Mouse (Mus musculus) limb, embryonic 13.5 days (tissue): ENCODE measurements around the gene Ube2e1. TPM values are rescaled to one million over a fixed set of nuclear protein-coding genes. Genes with fewer than 3 reads are reported as not detected.
A peak's percentile ranks its signal among the peaks of the same experiment; 100 is the strongest.
"Not testable (repeated sequence)": the region's sequence is repeated elsewhere in the genome, so short reads cannot be mapped to it uniquely, and the experiment has no call there.

Experiments
- ATAC-seq: fragments of 200-750 bp; cut with Nextera tagmentation; 2 replicates; pipeline ENCODE4 v1.8.0; 2017; ENCODE audit warnings: low read depth, moderate number of reproducible peaks, moderate TSS enrichment; ENCODE audit not compliant: low FRiP score
- H3K27ac ChIP-seq: fragments of 300-500 bp; sonication (generic); 2 replicates; pipeline ENCODE4 v1.5.1; 2015; ENCODE audit warnings: inconsistent platforms, mild to moderate bottlenecking, moderate library complexity
- H3K27me3 ChIP-seq: fragments of 300-500 bp; sonication (generic); 2 replicates; pipeline ENCODE4 v1.6.1; 2015; ENCODE audit warnings: mild to moderate bottlenecking, inconsistent platforms
- H3K36me3 ChIP-seq: fragments of 300-500 bp; sonication (generic); 2 replicates; pipeline ENCODE4 v1.6.1; 2015; ENCODE audit warnings: inconsistent platforms, mild to moderate bottlenecking, moderate library complexity
- H3K4me1 ChIP-seq: fragments of 300-500 bp; sonication (generic); 2 replicates; pipeline ENCODE4 v1.6.1; 2015; ENCODE audit warnings: inconsistent platforms
- H3K4me2 ChIP-seq: fragments of 300-500 bp; sonication (generic); replicated peaks from 2 replicates; pipeline ENCODE4 v1.6.1; 2015; ENCODE audit warnings: inconsistent platforms, mild to moderate bottlenecking, moderate library complexity
- H3K4me3 ChIP-seq: fragments of 300-500 bp; sonication (generic); 2 replicates; pipeline ENCODE4 v1.5.1; 2015; ENCODE audit warnings: moderate library complexity, mild to moderate bottlenecking, inconsistent platforms
- H3K9ac ChIP-seq: fragments of 300-500 bp; sonication (generic); 2 replicates; pipeline ENCODE4 v1.6.1; 2015; ENCODE audit warnings: mild to moderate bottlenecking, inconsistent platforms
- H3K9me3 ChIP-seq: fragments of 300-500 bp; sonication (generic); 2 replicates; pipeline ENCODE4 v1.6.1; 2016; ENCODE audit warnings: inconsistent platforms
- WGBS: fragments of 180-500 bp; shearing (Covaris S2); methylation state at CpG from one replicate; pipeline ENCODE4 v1.1.7; 2015; 5-methylcytosine and 5-hydroxymethylcytosine counted together
- polyA plus RNA-seq: library from polyadenylated mRNA; unstranded; fragments of >200 nt; fragmentation: Nextera tagmentation; extraction: Ambion mirVana; gene quantifications from 2 replicates; pipeline ENCODE4 v1.2.1, GENCODE M21; 2015

The Ube2e1 gene
- polyA plus RNA-seq, 1 experiment from 2014 or later = 159 TPM

DNA sequence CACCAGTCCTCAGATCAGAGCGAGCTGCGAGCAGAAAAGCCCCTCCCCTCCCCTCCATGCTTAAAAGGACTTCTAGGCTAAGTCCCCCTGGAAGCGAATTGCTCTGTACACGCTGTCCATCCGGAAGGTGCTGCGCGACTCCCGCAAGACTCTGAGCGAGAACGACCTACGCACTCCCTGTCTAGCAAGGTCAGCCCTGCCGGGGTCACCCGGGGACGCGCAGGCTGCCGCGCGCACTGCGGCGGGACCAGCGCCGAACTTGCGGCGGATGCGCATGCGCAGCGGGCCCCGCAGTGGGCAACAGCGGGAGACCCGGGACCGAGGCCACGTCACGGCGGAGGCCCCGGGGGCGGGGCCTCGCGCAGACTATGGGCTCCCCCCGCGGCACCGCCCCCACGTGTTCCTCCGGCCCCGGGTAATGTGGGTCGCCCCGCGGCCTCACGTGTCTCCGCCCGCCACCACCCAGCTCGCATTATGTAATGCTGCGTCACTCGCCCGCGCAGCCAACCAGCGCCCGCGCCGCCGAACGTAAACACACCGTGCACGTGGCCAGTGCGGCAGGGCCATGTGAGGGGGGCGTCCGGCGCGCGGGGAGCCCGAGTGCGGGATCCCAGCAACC is 93.4 kb downstream of the Ube2e1 start:
- H3K4me3 ChIP-seq = peak overlapping the region; percentile 77
- peak; percentile 93 for ATAC-seq
- no peaks in the 10 kb centered on the region for H3K36me3 ChIP-seq
- no peaks in the 10 kb centered on the region for H3K27me3 ChIP-seq
- peak overlapping the region; percentile 80 for H3K4me2 ChIP-seq
- no peaks in the 10 kb centered on the region for H3K9me3 ChIP-seq
- peak overlapping the region; percentile 77 for H3K9ac ChIP-seq
- H3K4me1 ChIP-seq = peaks cover 4% of the 10 kb centered on the region; the same call in 1 of the 2 replicates
- peak overlapping the region; percentile 85 for H3K27ac ChIP-seq
- WGBS = under 1% methylated on average over 66 of the region's 71 CpGs

DNA sequence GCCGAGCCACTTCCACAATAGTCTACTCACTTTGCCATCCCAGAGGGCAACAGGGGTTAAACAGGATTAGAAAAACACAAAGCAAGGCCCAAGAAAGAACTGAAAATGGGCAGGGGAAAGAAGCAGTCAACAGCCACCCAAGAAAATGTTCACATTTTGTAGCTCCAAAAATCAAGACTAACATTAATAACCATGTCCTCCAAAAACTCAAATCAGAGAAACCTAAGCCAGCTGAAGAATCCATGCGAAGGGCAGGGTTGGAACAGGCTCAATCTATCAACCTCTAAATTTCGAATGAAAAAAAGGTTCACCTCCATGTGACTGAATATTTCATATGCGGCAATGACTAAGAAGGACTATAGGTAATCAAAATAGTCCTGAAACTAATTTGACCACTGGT is 94.3 kb downstream of the Ube2e1 start:
- Histone ChIP-seq H3K4me2 (peak overlapping the region; percentile 80), H3K36me3 (no peaks in the 10 kb centered on the region), H3K9ac (no peak overlapping the region; the same call in 1 of the 2 replicates), H3K27ac (peak overlapping the region; percentile 85; the same call in 1 of the 2 replicates), H3K4me1 (peaks cover 4% of the 10 kb centered on the region; the same call in 1 of the 2 replicates), H3K27me3 (no peaks in the 10 kb centered on the region), H3K9me3 (no peaks in the 10 kb centered on the region), H3K4me3 (peak overlapping the region; percentile 77)
- WGBS = 67% methylated on average over 4 of the region's 4 CpGs
- no peak for ATAC-seq

DNA sequence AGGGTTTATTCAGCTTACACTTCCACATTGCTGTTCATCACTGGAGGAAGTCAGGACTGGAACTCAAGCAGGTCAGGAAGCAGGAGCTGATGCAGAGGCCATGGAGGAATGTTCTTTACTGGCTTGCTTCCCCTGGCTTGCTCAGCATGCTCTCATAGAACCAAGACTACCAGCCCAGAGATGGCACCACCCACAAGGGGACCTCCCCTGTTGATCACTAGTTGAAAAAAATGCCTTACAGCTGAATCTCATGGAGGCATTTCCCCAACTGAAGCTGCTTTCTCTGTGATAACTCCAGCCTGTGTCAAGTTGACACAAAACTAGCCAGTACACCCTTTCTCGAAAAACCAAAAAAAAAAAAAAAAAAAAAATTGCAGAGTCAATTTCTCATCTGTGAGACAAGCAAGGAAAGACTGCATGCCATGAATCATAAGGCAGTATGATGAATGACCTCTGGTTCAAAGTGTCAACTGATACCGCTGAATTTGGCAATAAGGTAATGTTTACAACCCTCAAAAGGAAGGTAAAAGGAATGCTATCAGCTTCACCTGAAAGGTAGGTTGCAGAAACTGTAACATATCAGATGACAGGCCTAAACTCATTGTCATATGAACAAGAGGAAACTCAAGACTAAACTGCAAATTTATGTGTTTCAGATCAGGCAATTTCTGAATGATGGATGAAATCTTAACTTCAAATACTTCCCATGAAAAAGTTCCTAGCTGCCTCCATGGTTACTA is 95.0 kb downstream of the Ube2e1 start:
- H3K27me3 ChIP-seq, H3K4me2 ChIP-seq, H3K4me1 ChIP-seq, H3K9ac ChIP-seq, H3K9me3 ChIP-seq, H3K36me3 ChIP-seq, H3K4me3 ChIP-seq, H3K27ac ChIP-seq, ATAC-seq: not testable (repeated sequence)
- 91% methylated on average over 2 of the region's 2 CpGs for WGBS

DNA sequence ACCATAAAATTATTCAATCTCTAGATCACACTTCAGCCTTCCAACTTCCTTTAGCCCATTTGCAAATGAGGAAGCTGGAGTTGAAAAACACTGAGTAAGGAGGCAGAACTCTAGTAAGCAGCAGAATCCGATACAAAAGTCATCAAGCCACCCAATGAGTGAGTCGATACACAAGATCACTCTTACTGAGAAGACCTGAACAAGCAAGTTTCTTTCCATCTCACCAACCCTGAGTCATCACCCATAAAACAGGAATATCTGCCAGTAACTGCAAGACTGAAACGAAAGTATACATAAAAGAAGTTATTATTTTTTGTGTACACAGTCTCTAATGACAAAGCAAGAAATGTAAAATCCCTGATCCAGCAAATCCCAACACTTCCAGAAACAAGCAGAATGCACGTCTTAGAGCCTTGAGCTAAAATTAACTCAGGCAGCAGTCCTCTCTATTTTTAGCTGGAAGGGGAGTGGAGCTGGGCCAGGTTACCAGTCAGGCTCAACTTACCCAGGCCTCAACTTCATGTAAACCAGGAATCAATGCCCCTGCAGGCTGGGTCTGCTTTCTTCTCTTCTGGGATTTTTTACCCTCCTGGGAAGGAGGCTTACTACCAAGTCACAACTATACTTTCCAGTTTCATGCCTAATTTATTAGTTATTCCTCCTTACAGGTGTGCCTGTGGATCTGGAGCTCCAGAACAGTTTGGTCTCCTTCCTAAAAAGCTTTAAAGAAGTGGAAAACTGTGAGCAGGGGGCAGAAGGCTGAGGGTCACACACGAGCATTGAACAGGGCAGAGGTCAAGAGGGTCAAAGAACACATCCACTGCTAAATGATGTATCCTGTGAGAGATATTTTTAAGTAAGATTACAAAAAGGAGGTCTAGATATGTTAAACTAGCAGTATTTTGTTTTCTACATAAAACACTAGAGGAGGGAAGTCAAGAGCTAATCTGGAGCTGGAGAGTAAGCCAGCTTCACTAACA is 97.4 kb downstream of the Ube2e1 start:
- 53% methylated on average over 5 of the region's 5 CpGs for WGBS
- Histone ChIP-seq H3K4me1 (peaks cover 4% of the 10 kb centered on the region; the same call in 1 of the 2 replicates), H3K27ac (no peak overlapping the region), H3K4me3 (no peak overlapping the region), H3K36me3 (no peaks in the 10 kb centered on the region), H3K27me3 (no peaks in the 10 kb centered on the region), H3K9ac (no peak overlapping the region), H3K9me3 (no peaks in the 10 kb centered on the region), H3K4me2 (no peak overlapping the region)
- no peak for ATAC-seq

DNA sequence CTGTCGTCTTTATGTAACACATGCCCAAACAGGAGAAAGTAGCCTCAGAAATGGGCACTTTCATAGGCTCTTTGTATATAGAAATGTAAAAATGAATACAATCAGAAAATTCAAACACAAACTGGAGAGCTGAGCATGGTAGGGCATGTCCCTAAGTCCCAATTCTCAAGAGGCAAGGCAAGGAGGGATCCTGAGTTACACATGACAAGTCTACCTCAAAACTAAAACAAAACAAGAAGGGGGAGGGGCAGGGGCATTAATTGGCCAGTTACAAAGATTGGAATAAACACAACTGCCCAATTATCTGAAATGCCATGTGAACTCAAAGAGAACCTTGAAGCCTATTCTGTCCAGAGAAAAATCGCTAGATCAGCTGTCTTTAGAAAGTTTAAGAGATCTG is 98.6 kb downstream of the Ube2e1 start:
- Histone ChIP-seq H3K27ac (no peak overlapping the region), H3K4me2 (no peak overlapping the region), H3K27me3 (no peaks in the 10 kb centered on the region), H3K9me3 (no peaks in the 10 kb centered on the region), H3K9ac (no peak overlapping the region), H3K4me3 (no peak overlapping the region), H3K4me1 (peaks cover 4% of the 10 kb centered on the region; the same call in 1 of the 2 replicates), H3K36me3 (no peaks in the 10 kb centered on the region)
- 77% methylated on average over 2 of the region's 2 CpGs for WGBS
- no peak for ATAC-seq

Other genes with a start within 250 kb of the Ube2e1 start
- gene Nr1d2, start 92.7 kb downstream of the Ube2e1 start, polyA plus RNA-seq = 5.4 and 5.6 TPM in 2 replicates
- 23.4 and 24.6 TPM in 2 replicates for gene Nkiras1, start 60.7 kb downstream of the Ube2e1 start, polyA plus RNA-seq
- gene Rpl15, start 60.5 kb downstream of the Ube2e1 start, polyA plus RNA-seq = 389 and 402 TPM in 2 replicates